Mouse (Mus musculus): ENCODE data around the gene Rnf113a2. TPM values are rescaled to one million over a fixed set of nuclear protein-coding genes. Genes with fewer than 3 reads are reported as not detected.

The Rnf113a2 gene
- polyA plus RNA-seq, 1 experiment from 2014 or later = 21.6 TPM

- 64% methylated on average over 9 of the region's 9 CpGs for WGBS
- Histone ChIP-seq H3K4me3 (ENCODE audit: low read depth, low read length) (no peak overlapping the region), H3K36me3 (ENCODE audit: control insufficient read depth, insufficient read depth, low read length) (no peaks in the 10 kb centered on the region), H3K27ac (replicated peaks) (peak overlapping the region; percentile 35; the same call in 1 of the 2 replicates), H3K9ac (ENCODE audit: low read length) (no peak overlapping the region), H3K4me1 (replicated peaks; ENCODE audit: control insufficient read depth, insufficient read depth) (no peaks in the 10 kb centered on the region), H3K4me2 (replicated peaks; ENCODE audit: low read depth) (no peak overlapping the region), H3K27me3 (ENCODE audit: control insufficient read depth, insufficient read depth, low read length) (no peaks in the 10 kb centered on the region), H3K9me3 (ENCODE audit: control insufficient read depth, low read length) (no peaks in the 10 kb centered on the region)
- DNase-seq (ENCODE audit: low spot score) = no peak
- ATAC-seq (ENCODE audit: low FRiP score, low TSS enrichment) = no peak
- TF ChIP-seq CTCF (IDR thresholded peaks at IDR 0.05; ENCODE audit: low read depth) (no peak), EP300 (optimal IDR thresholded peaks at IDR 0.05) (no peak)
Measured at GRCm38 (mm10) chr12:84402923-84403322, 14.1 kb upstream of the Rnf113a2 start.

- 83% methylated on average over 6 of the region's 6 CpGs for WGBS
- Histone ChIP-seq H3K9ac (ENCODE audit: low read length) (no peak overlapping the region), H3K27ac (replicated peaks) (no peak overlapping the region), H3K9me3 (ENCODE audit: control insufficient read depth, low read length) (no peaks in the 10 kb centered on the region), H3K4me3 (ENCODE audit: low read depth, low read length) (no peak overlapping the region), H3K4me1 (replicated peaks; ENCODE audit: control insufficient read depth, insufficient read depth) (0 out of 2 replicates have a peak, but pooled peaks cover 2% of the 10 kb centered on the region), H3K36me3 (ENCODE audit: control insufficient read depth, insufficient read depth, low read length) (no peaks in the 10 kb centered on the region), H3K4me2 (replicated peaks; ENCODE audit: low read depth) (no peak overlapping the region), H3K27me3 (ENCODE audit: control insufficient read depth, insufficient read depth, low read length) (no peaks in the 10 kb centered on the region)
- DNase-seq (ENCODE audit: low spot score) (no peak), ATAC-seq (ENCODE audit: low FRiP score, low TSS enrichment) (no peak)
- no peak for TF ChIP-seq EP300 (optimal IDR thresholded peaks at IDR 0.05)
- TF ChIP-seq CTCF (IDR thresholded peaks at IDR 0.05; ENCODE audit: low read depth) = no peak
Measured at GRCm38 (mm10) chr12:84404541-84404940, 12.5 kb upstream of the Rnf113a2 start.

- Histone ChIP-seq H3K27ac (replicated peaks) (no peak overlapping the region), H3K4me2 (replicated peaks; ENCODE audit: low read depth) (no peak overlapping the region), H3K9ac (ENCODE audit: low read length) (no peak overlapping the region), H3K4me3 (ENCODE audit: low read depth, low read length) (no peak overlapping the region), H3K36me3 (ENCODE audit: control insufficient read depth, insufficient read depth, low read length) (no peaks in the 10 kb centered on the region), H3K4me1 (replicated peaks; ENCODE audit: control insufficient read depth, insufficient read depth) (0 out of 2 replicates have a peak, but pooled peaks cover 2% of the 10 kb centered on the region), H3K27me3 (ENCODE audit: control insufficient read depth, insufficient read depth, low read length) (no peaks in the 10 kb centered on the region), H3K9me3 (ENCODE audit: control insufficient read depth, low read length) (no peaks in the 10 kb centered on the region)
- TF ChIP-seq CTCF (IDR thresholded peaks at IDR 0.05; ENCODE audit: low read depth) (peak; percentile 41), EP300 (optimal IDR thresholded peaks at IDR 0.05) (no peak)
- no peak for DNase-seq (ENCODE audit: low spot score)
- no peak for ATAC-seq (ENCODE audit: low FRiP score, low TSS enrichment)
- 57% methylated on average over 4 of the region's 4 CpGs for WGBS
Measured at GRCm38 (mm10) chr12:84407259-84407658, 9.7 kb upstream of the Rnf113a2 start.

- ATAC-seq (ENCODE audit: low FRiP score, low TSS enrichment) (peak; percentile 63), DNase-seq (ENCODE audit: low spot score) (peak; percentile 61)
- TF ChIP-seq EP300 (optimal IDR thresholded peaks at IDR 0.05) (no peak), CTCF (IDR thresholded peaks at IDR 0.05; ENCODE audit: low read depth) (no peak)
- Histone ChIP-seq H3K9ac (ENCODE audit: low read length) (peak overlapping the region; percentile 89), H3K9me3 (ENCODE audit: control insufficient read depth, low read length) (no peaks in the 10 kb centered on the region), H3K4me3 (ENCODE audit: low read depth, low read length) (peak overlapping the region; percentile 77), H3K4me2 (replicated peaks; ENCODE audit: low read depth) (peak overlapping the region; percentile 96), H3K27ac (replicated peaks) (peak overlapping the region; percentile 94), H3K4me1 (replicated peaks; ENCODE audit: control insufficient read depth, insufficient read depth) (0 out of 2 replicates have a peak, but pooled peaks cover 2% of the 10 kb centered on the region), H3K36me3 (ENCODE audit: control insufficient read depth, insufficient read depth, low read length) (no peaks in the 10 kb centered on the region), H3K27me3 (ENCODE audit: control insufficient read depth, insufficient read depth, low read length) (no peaks in the 10 kb centered on the region)
- under 1% methylated on average over 52 of the region's 52 CpGs for WGBS
Measured at GRCm38 (mm10) chr12:84407874-84408818, 8.8 kb upstream of the Rnf113a2 start.

GRCm38 (mm10) chr12:84408819-84409507 lies 8.0 kb upstream of the Rnf113a2 start, which contains the start of the genes Entpd5 and Bbof1:
Gene Entpd5, minus strand, starts transcription at chr12:84409029.
Gene Bbof1, plus strand, starts transcription at chr12:84409071.
- H3K9ac ChIP-seq (ENCODE audit: low read length) = peak within 1 kb of the TSS; percentile 89
- H3K27ac ChIP-seq (replicated peaks) = peak within 1 kb of the TSS; percentile 94
- DNase-seq (ENCODE audit: low spot score) = peak; percentile 92
- 2% methylated on average over 55 of the region's 63 CpGs for WGBS
- H3K9me3 ChIP-seq (ENCODE audit: control insufficient read depth, low read length) = no peaks in the 10 kb centered on the region
- no peaks in the 10 kb centered on the region for H3K36me3 ChIP-seq (ENCODE audit: control insufficient read depth, insufficient read depth, low read length)
- TF ChIP-seq CTCF (IDR thresholded peaks at IDR 0.05; ENCODE audit: low read depth) (no peak), EP300 (optimal IDR thresholded peaks at IDR 0.05) (no peak)
- peak within 1 kb of the TSS; percentile 96 for H3K4me2 ChIP-seq (replicated peaks; ENCODE audit: low read depth)
- H3K4me3 ChIP-seq (ENCODE audit: low read depth, low read length) = peak within 1 kb of the TSS; percentile 77
- H3K27me3 ChIP-seq (ENCODE audit: control insufficient read depth, insufficient read depth, low read length) = no peaks in the 10 kb centered on the region
- peak; percentile 95 for ATAC-seq (ENCODE audit: low FRiP score, low TSS enrichment)
- 0 out of 2 replicates have a peak, but pooled peaks cover 2% of the 10 kb centered on the region for H3K4me1 ChIP-seq (replicated peaks; ENCODE audit: control insufficient read depth, insufficient read depth)
